In the genomic region with DNA sequence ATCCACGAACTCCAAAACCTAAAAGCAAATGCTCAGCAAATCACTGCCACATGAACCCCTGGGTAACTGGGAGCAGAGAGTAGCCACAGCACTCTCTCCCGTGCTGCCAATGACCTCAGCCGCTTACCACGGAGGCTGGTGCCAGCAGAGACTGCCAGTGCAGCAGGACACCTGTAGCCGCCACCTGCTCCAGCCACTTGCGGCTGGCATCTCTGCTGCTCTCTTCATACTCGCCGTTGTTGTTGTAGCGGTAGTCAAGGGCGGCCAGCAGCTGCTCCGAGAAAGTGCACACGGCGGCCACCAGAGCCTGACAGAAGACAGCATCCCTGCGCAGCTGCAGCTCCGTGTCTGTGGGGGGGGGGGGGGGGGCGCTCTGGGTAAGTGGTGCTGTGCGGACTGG, we compare ENCODE assay signal across 8 mouse cellular contexts.
DNase-seq lines count a peak whose midpoint lies in the region; ATAC-seq and TF ChIP-seq lines count a peak whose summit lies in the region.
"Had no signal": no experiment of that assay in that cellular context is flagged by ENCODE, and none has a peak within 500 bp of the region (broad histone marks: within the 10 kb centered on the region; RNA-seq: fewer than 3 reads in every experiment).

No protein-coding gene starts in this region.

- no peak overlapping the region for H3K4me3 ChIP-seq in intestine, embryonic 14.5 days (ENCODE audit: low read depth, low read length)
- H3K4me3 ChIP-seq in intestine, embryonic 15.5 days (replicated peaks) = no peak overlapping the region
- H3K4me3 ChIP-seq in midbrain, embryonic 13.5 days (replicated peaks) = no peak overlapping the region
- H3K4me3 ChIP-seq in liver, postnatal 0 days (ENCODE audit: low read depth, low read length) = no peak overlapping the region
- H3K4me3 ChIP-seq: embryonic facial prominence, embryonic 12.5 days had no signal

- ATAC-seq in intestine, embryonic 14.5 days (replicated peaks; ENCODE audit: low FRiP score, low TSS enrichment, low read depth) = no peak
- ATAC-seq in intestine, embryonic 15.5 days = no peak
- ATAC-seq in midbrain, embryonic 13.5 days = 0 out of 2 replicates have a peak, but pooled peaks have one; percentile 5
- ATAC-seq in liver, postnatal 0 days = no peak

- no peaks in the 10 kb centered on the region for H3K9me3 ChIP-seq in intestine, embryonic 14.5 days (ENCODE audit: control insufficient read depth, low read length)
- no peaks in the 10 kb centered on the region for H3K9me3 ChIP-seq in intestine, embryonic 15.5 days
- no peaks in the 10 kb centered on the region for H3K9me3 ChIP-seq in midbrain, embryonic 13.5 days
- H3K9me3 ChIP-seq in liver, postnatal 0 days (ENCODE audit: low read length) = no peaks in the 10 kb centered on the region
- H3K9me3 ChIP-seq: embryonic facial prominence, embryonic 12.5 days had no signal

- H3K4me2 ChIP-seq in intestine, embryonic 14.5 days (ENCODE audit: low read length) = no peak overlapping the region
- H3K4me2 ChIP-seq in intestine, embryonic 15.5 days (replicated peaks) = no peak overlapping the region
- H3K4me2 ChIP-seq in midbrain, embryonic 13.5 days (replicated peaks) = no peak overlapping the region
- no peak overlapping the region for H3K4me2 ChIP-seq in liver, postnatal 0 days (ENCODE audit: low read depth, low read length)
- H3K4me2 ChIP-seq: embryonic facial prominence, embryonic 12.5 days had no signal

- TF ChIP-seq EP300 in liver, postnatal 0 days (IDR thresholded peaks at IDR 0.05; ENCODE audit: low read depth) = no peak

- H3K27me3 ChIP-seq in intestine, embryonic 14.5 days (replicated peaks; ENCODE audit: control insufficient read depth, insufficient read depth, low read length) = no peaks in the 10 kb centered on the region
- H3K27me3 ChIP-seq in intestine, embryonic 15.5 days (replicated peaks) = no peaks in the 10 kb centered on the region
- no peaks in the 10 kb centered on the region for H3K27me3 ChIP-seq in midbrain, embryonic 13.5 days
- H3K27me3 ChIP-seq in liver, postnatal 0 days (ENCODE audit: insufficient read depth, low read length) = no peaks in the 10 kb centered on the region
- H3K27me3 ChIP-seq: embryonic facial prominence, embryonic 12.5 days had no signal

- peak; percentile 66 for DNase-seq in intestine, embryonic 14.5 days (ENCODE audit: low spot score)
- DNase-seq in brain, adult 2 months (ENCODE audit: low read depth, low spot score) = peak; percentile 79
- DNase-seq in cerebellum, adult 9-10 months = peak; percentile 71
- no peak for DNase-seq in thymus, postnatal 10 days (ENCODE audit: low spot score in 2 of 2)
- no peak for DNase-seq in liver, postnatal 0 days

- 58% methylated on average over 15 of the region's 17 CpGs for whole genome bisulfite sequencing in intestine, embryonic 14.5 days
- WGBS in intestine, embryonic 15.5 days = 67% methylated on average over 17 of the region's 17 CpGs
- 56% methylated on average over 16 of the region's 17 CpGs for WGBS in midbrain, embryonic 13.5 days
- 84% methylated on average over 17 of the region's 17 CpGs for WGBS in liver, postnatal 0 days (ENCODE audit: insufficient replicate concordance)

- H3K9ac ChIP-seq in intestine, embryonic 14.5 days (ENCODE audit: low read length) = no peak overlapping the region
- no peak overlapping the region for H3K9ac ChIP-seq in intestine, embryonic 15.5 days
- no peak overlapping the region for H3K9ac ChIP-seq in midbrain, embryonic 13.5 days (replicated peaks)
- no peak overlapping the region for H3K9ac ChIP-seq in liver, postnatal 0 days (replicated peaks)
- H3K9ac ChIP-seq: embryonic facial prominence, embryonic 12.5 days had no signal

- 0 out of 2 replicates have a peak, but pooled peaks cover 4% of the 10 kb centered on the region for H3K36me3 ChIP-seq in intestine, embryonic 14.5 days (ENCODE audit: control insufficient read depth, insufficient read depth, low read length)
- no peaks in the 10 kb centered on the region for H3K36me3 ChIP-seq in intestine, embryonic 15.5 days
- peaks cover 27% of the 10 kb centered on the region for H3K36me3 ChIP-seq in midbrain, embryonic 13.5 days
- peaks cover 34% of the 10 kb centered on the region for H3K36me3 ChIP-seq in liver, postnatal 0 days (replicated peaks; ENCODE audit: insufficient read depth, low read length)

- H3K27ac ChIP-seq in intestine, embryonic 14.5 days (ENCODE audit: low read depth) = no peak overlapping the region
- H3K27ac ChIP-seq in intestine, embryonic 15.5 days = no peak overlapping the region
- no peak overlapping the region; the same call in 1 of the 2 replicates for H3K27ac ChIP-seq in midbrain, embryonic 13.5 days
- no peak overlapping the region for H3K27ac ChIP-seq in liver, postnatal 0 days (ENCODE audit: low read depth)
- H3K27ac ChIP-seq: embryonic facial prominence, embryonic 12.5 days had no signal

- TF ChIP-seq CTCF in liver, postnatal 0 days (IDR thresholded peaks at IDR 0.05; ENCODE audit: low read depth) = no peak

- H3K4me1 ChIP-seq in intestine, embryonic 14.5 days (replicated peaks; ENCODE audit: control insufficient read depth, insufficient read depth, low read length) = no peaks in the 10 kb centered on the region
- H3K4me1 ChIP-seq in intestine, embryonic 15.5 days (replicated peaks) = peaks cover 20% of the 10 kb centered on the region; the same call in 1 of the 2 replicates
- H3K4me1 ChIP-seq in midbrain, embryonic 13.5 days (replicated peaks) = 0 out of 2 replicates have a peak, but pooled peaks cover 3% of the 10 kb centered on the region
- no peaks in the 10 kb centered on the region for H3K4me1 ChIP-seq in liver, postnatal 0 days (ENCODE audit: insufficient read depth)
- H3K4me1 ChIP-seq: embryonic facial prominence, embryonic 12.5 days had no signal

Comparison
In these comparisons a context has a peak if more than half of its experiments do, and no peak if none do; other contexts are left out.
1. DNase-seq: peak in intestine, embryonic 14.5 days (single experiment), brain, adult 2 months (single experiment) and cerebellum, adult 9-10 months (single experiment); none in thymus, postnatal 10 days (0 of 2) and liver, postnatal 0 days (single experiment).